Mouse (Mus musculus) liver, embryonic 13.5 days (tissue): ENCODE measurements at regions not wholly inside any gene's neighbourhood (a gene's known extent, or its start where the extent isn't known, plus 50 kb on each side); places are given as distances from the start of the nearest gene placed in this dataset.

ENCODE experiments used
- ATAC-seq: fragments of 200-750 bp; cut with Nextera tagmentation; 2 replicates; pipeline ENCODE4 v1.8.0; 2017; ENCODE audit warnings: low read depth, mild to moderate bottlenecking, moderate number of reproducible peaks, moderate library complexity
- DNase-seq: peaks from one replicate; pipeline ENCODE4 v3.0.0; 2022
- H3K27ac ChIP-seq: fragments of 300-500 bp; sonication (generic); 2 replicates; pipeline ENCODE4 v1.5.1; 2015; ENCODE audit warnings: moderate library complexity, mild to moderate bottlenecking, inconsistent platforms
- H3K27me3 ChIP-seq: fragments of 300-500 bp; sonication (generic); 2 replicates; pipeline ENCODE4 v1.6.1; 2015; ENCODE audit warnings: mild to moderate bottlenecking, inconsistent platforms
- H3K36me3 ChIP-seq: fragments of 300-500 bp; sonication (generic); 2 replicates; pipeline ENCODE4 v1.6.1; 2015; ENCODE audit warnings: mild to moderate bottlenecking, inconsistent platforms
- H3K4me1 ChIP-seq: fragments of 300-500 bp; sonication (generic); replicated peaks from 2 replicates; pipeline ENCODE4 v1.6.1; 2015; ENCODE audit warnings: inconsistent platforms
- H3K4me2 ChIP-seq: fragments of 300-500 bp; sonication (generic); 2 replicates; pipeline ENCODE4 v1.6.1; 2015; ENCODE audit warnings: inconsistent platforms, mild to moderate bottlenecking, moderate library complexity
- H3K4me3 ChIP-seq: fragments of 300-500 bp; sonication (generic); replicated peaks from 2 replicates; pipeline ENCODE4 v1.5.1; 2015; ENCODE audit warnings: mild to moderate bottlenecking, inconsistent platforms
- H3K9ac ChIP-seq: fragments of 300-500 bp; sonication (generic); 2 replicates; pipeline ENCODE4 v1.6.1; 2015; ENCODE audit warnings: mild to moderate bottlenecking, inconsistent platforms
- H3K9me3 ChIP-seq: fragments of 300-500 bp; sonication (generic); replicated peaks from 2 replicates; pipeline ENCODE4 v1.6.1; 2016; ENCODE audit warnings: inconsistent platforms
- WGBS: fragments of 180-500 bp; shearing (Covaris S2); methylation state at CpG from one replicate; pipeline ENCODE4 v1.1.7; 2015; ENCODE audit not compliant: insufficient replicate concordance; 5-methylcytosine and 5-hydroxymethylcytosine counted together

- Histone ChIP-seq H3K4me3 (no peak overlapping the region), H3K9me3 (no peaks in the 10 kb centered on the region), H3K36me3 (no peaks in the 10 kb centered on the region), H3K9ac (no peak overlapping the region), H3K4me2 (no peak overlapping the region), H3K4me1 (no peaks in the 10 kb centered on the region), H3K27me3 (no peaks in the 10 kb centered on the region), H3K27ac (no peak overlapping the region)
- DNase-seq: no peak
- WGBS: 37% methylated on average over 6 of the region's 6 CpGs
- no peak for ATAC-seq
Observed at GRCm38 (mm10) chr17:44336842-44337241, 148.5 kb downstream of the Clic5 start.

- Histone ChIP-seq H3K27ac (no peak overlapping the region), H3K4me1 (no peaks in the 10 kb centered on the region), H3K9ac (no peak overlapping the region), H3K4me3 (no peak overlapping the region), H3K4me2 (no peak overlapping the region), H3K9me3 (no peaks in the 10 kb centered on the region), H3K36me3 (no peaks in the 10 kb centered on the region), H3K27me3 (no peaks in the 10 kb centered on the region)
- DNase-seq (no peak), ATAC-seq (no peak)
- 84% methylated on average over 5 of the region's 5 CpGs for WGBS
Observed at GRCm38 (mm10) chr17:44337253-44337652, 148.9 kb downstream of the Clic5 start.

- Histone ChIP-seq H3K36me3 (no peaks in the 10 kb centered on the region), H3K27me3 (no peaks in the 10 kb centered on the region), H3K4me3 (no peak overlapping the region), H3K9me3 (no peaks in the 10 kb centered on the region), H3K9ac (no peak overlapping the region), H3K27ac (no peak overlapping the region), H3K4me1 (no peaks in the 10 kb centered on the region), H3K4me2 (no peak overlapping the region)
- DNase-seq (no peak), ATAC-seq (no peak)
- WGBS: 80% methylated on average over 2 of the region's 2 CpGs
Observed at GRCm38 (mm10) chr17:44344542-44344941, 156.2 kb downstream of the Clic5 start.

- Histone ChIP-seq H3K9ac (no peak overlapping the region), H3K9me3 (no peaks in the 10 kb centered on the region), H3K4me3 (no peak overlapping the region), H3K27ac (no peak overlapping the region), H3K27me3 (no peaks in the 10 kb centered on the region), H3K4me1 (no peaks in the 10 kb centered on the region), H3K4me2 (no peak overlapping the region), H3K36me3 (no peaks in the 10 kb centered on the region)
- DNase-seq: no peak
- no peak for ATAC-seq
- WGBS: 65% methylated on average over 2 of the region's 2 CpGs
Observed at GRCm38 (mm10) chr17:44345374-44345773, 157.0 kb downstream of the Clic5 start.

GRCm38 (mm10) chr17:44350201-44350948 lies 162.0 kb downstream of the Clic5 start:
- H3K4me3 ChIP-seq: no peak overlapping the region
- DNase-seq (no peak), ATAC-seq (no peak; the same call in 1 of the 2 replicates)
- no peaks in the 10 kb centered on the region for H3K9me3 ChIP-seq
- 39% methylated on average over 20 of the region's 20 CpGs for WGBS
- H3K4me1 ChIP-seq: no peaks in the 10 kb centered on the region
- no peaks in the 10 kb centered on the region for H3K27me3 ChIP-seq
- H3K4me2 ChIP-seq: peak overlapping the region; percentile 30
- H3K9ac ChIP-seq: no peak overlapping the region
- no peak overlapping the region for H3K27ac ChIP-seq
- no peaks in the 10 kb centered on the region for H3K36me3 ChIP-seq

GRCm38 (mm10) chr17:44350949-44351244 lies 162.5 kb downstream of the Clic5 start:
- Histone ChIP-seq H3K4me3 (no peak overlapping the region), H3K27me3 (no peaks in the 10 kb centered on the region), H3K4me2 (peak overlapping the region; percentile 30; the same call in 1 of the 2 replicates), H3K36me3 (no peaks in the 10 kb centered on the region), H3K27ac (no peak overlapping the region), H3K9me3 (no peaks in the 10 kb centered on the region), H3K4me1 (no peaks in the 10 kb centered on the region), H3K9ac (no peak overlapping the region)
- ATAC-seq (no peak), DNase-seq (no peak)
- WGBS: 68% methylated on average over 4 of the region's 4 CpGs

GRCm38 (mm10) chr17:44351499-44352117 lies 163.2 kb downstream of the Clic5 start:
- Histone ChIP-seq H3K27ac (no peak overlapping the region), H3K4me1 (no peaks in the 10 kb centered on the region), H3K9me3 (no peaks in the 10 kb centered on the region), H3K9ac (no peak overlapping the region), H3K4me3 (no peak overlapping the region), H3K27me3 (no peaks in the 10 kb centered on the region), H3K4me2 (no peak overlapping the region), H3K36me3 (no peaks in the 10 kb centered on the region)
- ATAC-seq (no peak), DNase-seq (no peak)
- 67% methylated on average over 13 of the region's 13 CpGs for WGBS

- Histone ChIP-seq H3K9ac (no peak overlapping the region), H3K27ac (no peak overlapping the region), H3K27me3 (no peaks in the 10 kb centered on the region), H3K4me2 (no peak overlapping the region), H3K36me3 (no peaks in the 10 kb centered on the region), H3K4me1 (no peaks in the 10 kb centered on the region), H3K4me3 (no peak overlapping the region), H3K9me3 (no peaks in the 10 kb centered on the region)
- 80% methylated on average over 13 of the region's 13 CpGs for WGBS
- no peak for DNase-seq
- ATAC-seq: no peak
Observed at GRCm38 (mm10) chr17:44352142-44352541, 163.8 kb downstream of the Clic5 start.

GRCm38 (mm10) chr17:44363111-44363510 lies 174.7 kb downstream of the Clic5 start:
- Histone ChIP-seq H3K27me3 (no peaks in the 10 kb centered on the region), H3K4me2 (no peak overlapping the region), H3K4me3 (no peak overlapping the region), H3K27ac (no peak overlapping the region), H3K36me3 (no peaks in the 10 kb centered on the region), H3K9me3 (no peaks in the 10 kb centered on the region), H3K9ac (no peak overlapping the region), H3K4me1 (no peaks in the 10 kb centered on the region)
- ATAC-seq (no peak), DNase-seq (no peak)
- whole genome bisulfite sequencing: 70% methylated on average over 4 of the region's 4 CpGs

GRCm38 (mm10) chr17:44364494-44364893 lies 176.1 kb downstream of the Clic5 start:
- DNase-seq (no peak), ATAC-seq (no peak)
- Histone ChIP-seq H3K27ac (no peak overlapping the region), H3K36me3 (no peaks in the 10 kb centered on the region), H3K9me3 (no peaks in the 10 kb centered on the region), H3K4me1 (no peaks in the 10 kb centered on the region), H3K4me2 (no peak overlapping the region), H3K27me3 (no peaks in the 10 kb centered on the region), H3K4me3 (no peak overlapping the region), H3K9ac (no peak overlapping the region)
- WGBS: 73% methylated on average over 6 of the region's 6 CpGs

- H3K4me2 ChIP-seq: no peak overlapping the region
- ATAC-seq (no peak), DNase-seq (no peak)
- H3K27ac ChIP-seq: no peak overlapping the region
- no peak overlapping the region for H3K9ac ChIP-seq
- no peaks in the 10 kb centered on the region for H3K36me3 ChIP-seq
- no peak overlapping the region for H3K4me3 ChIP-seq
- H3K27me3 ChIP-seq: no peaks in the 10 kb centered on the region
- H3K9me3 ChIP-seq: no peaks in the 10 kb centered on the region
- H3K4me1 ChIP-seq: no peaks in the 10 kb centered on the region
- 62% methylated on average over 8 of the region's 8 CpGs for WGBS
Observed at GRCm38 (mm10) chr17:44366438-44366837, 178.1 kb downstream of the Clic5 start.

GRCm38 (mm10) chr17:44367561-44367960 lies 179.2 kb downstream of the Clic5 start:
- H3K4me1 ChIP-seq: no peaks in the 10 kb centered on the region
- H3K4me2 ChIP-seq: no peak overlapping the region
- WGBS: 42% methylated on average over 5 of the region's 5 CpGs
- H3K36me3 ChIP-seq: no peaks in the 10 kb centered on the region
- H3K27ac ChIP-seq: no peak overlapping the region
- H3K9me3 ChIP-seq: no peaks in the 10 kb centered on the region
- no peak overlapping the region for H3K9ac ChIP-seq
- ATAC-seq (no peak), DNase-seq (no peak)
- H3K4me3 ChIP-seq: no peak overlapping the region
- no peaks in the 10 kb centered on the region for H3K27me3 ChIP-seq
